Mouse (Mus musculus) liver, embryonic 14.5 days (tissue): ENCODE data around the gene Cracr2b. TPM values are rescaled to one million over a fixed set of nuclear protein-coding genes. Genes with fewer than 3 reads are reported as not detected.

Experiments used
- ATAC-seq: fragments of 200-750 bp; cut with Nextera tagmentation; 2 replicates; pipeline ENCODE4 v1.8.0; 2017; ENCODE audit warnings: moderate number of reproducible peaks, mild to moderate bottlenecking, moderate library complexity; ENCODE audit not compliant: insufficient read depth
- DNase-seq, 3 experiments: peaks; one replicate each; pipeline ENCODE4 v3.0.0-alpha.2; 2012 to 2013; ENCODE audit warnings: low read depth in 3 of 3, low spot score in 3 of 3
- H3K27ac ChIP-seq: fragments of 300-500 bp; sonication (generic); 2 replicates; pipeline ENCODE4 v1.5.1; 2014; ENCODE audit warnings: moderate library complexity, mild to moderate bottlenecking, control low read depth, inconsistent platforms
- H3K27me3 ChIP-seq: fragments of 300-500 bp; sonication (generic); 2 replicates; pipeline ENCODE4 v1.6.1; 2014; ENCODE audit warnings: mild to moderate bottlenecking, low read length, moderate library complexity; ENCODE audit not compliant: control insufficient read depth, insufficient read depth
- H3K36me3 ChIP-seq: fragments of 300-500 bp; sonication (generic); replicated peaks from 2 replicates; pipeline ENCODE4 v1.6.1; 2014; ENCODE audit warnings: low read depth; ENCODE audit not compliant: control insufficient read depth, insufficient read depth
- H3K4me1 ChIP-seq, 2 experiments: fragments of 200-500 bp in 1 of 2; fragments of 300-500 bp in 1 of 2; sonication (generic) in 1 of 2; replicated peaks; 2 replicates each; pipeline ENCODE4 v1.6.1; 2012 to 2014; ENCODE audit warnings: antibody characterized with exemption in 1 of 2, inconsistent platforms in 1 of 2, low read length in 1 of 2; ENCODE audit not compliant: control insufficient read depth in 2 of 2, insufficient read depth in 2 of 2
- H3K4me2 ChIP-seq: fragments of 300-500 bp; sonication (generic); 2 replicates; pipeline ENCODE4 v1.6.1; 2014; ENCODE audit warnings: low read depth, mild to moderate bottlenecking, control low read depth, moderate library complexity
- H3K4me3 ChIP-seq, 2 experiments: fragments of 200-500 bp in 1 of 2; fragments of 300-500 bp in 1 of 2; sonication (generic) in 1 of 2; 2 replicates each; pipeline ENCODE4 v1.5.1; 2012 to 2014; ENCODE audit warnings: low read depth in 2 of 2, low read length in 2 of 2, mild to moderate bottlenecking in 2 of 2, control low read depth in 1 of 2, inconsistent platforms in 1 of 2, moderate library complexity in 1 of 2; ENCODE audit not compliant: insufficient read depth in 1 of 2
- H3K9ac ChIP-seq: fragments of 300-500 bp; sonication (generic); replicated peaks from 2 replicates; pipeline ENCODE4 v1.6.1; 2014; ENCODE audit warnings: mild to moderate bottlenecking, control low read depth, moderate library complexity
- H3K9me3 ChIP-seq: fragments of 300-500 bp; sonication (generic); 2 replicates; pipeline ENCODE4 v1.6.1; 2016; ENCODE audit warnings: low read length, mixed read lengths; ENCODE audit not compliant: control insufficient read depth
- CTCF ChIP-seq: IDR thresholded peaks from 2 replicates; pipeline ENCODE4 v1.5.1; 2016; ENCODE audit warnings: antibody characterized with exemption, low read depth, control low read depth
- EP300 ChIP-seq: IDR thresholded peaks from 2 replicates; pipeline ENCODE4 v1.6.1; 2016; ENCODE audit warnings: antibody characterized with exemption, low read depth
- WGBS: fragments of 180-500 bp; shearing (Covaris S2); extraction: QIAGEN DNeasy Blood & Tissue Kit; methylation state at CpG from one replicate; pipeline ENCODE4 v1.1.7; 2014; ENCODE audit not compliant: insufficient replicate concordance; 5-methylcytosine and 5-hydroxymethylcytosine counted together
- polyA plus RNA-seq, 2 experiments: library from polyadenylated mRNA; depleted of rRNA in 1 of 2; stranded (reverse) in 1 of 2; unstranded in 1 of 2; fragments of >200 nt; fragmentation: Nextera tagmentation in 1 of 2; extraction: Ambion mirVana in 1 of 2; gene quantifications; 2 replicates each; pipeline versions ENCODE4 v1.2.1 to v1.2.3; 2012 to 2014

Gene Cracr2b
- polyA plus RNA-seq, 2 experiments: 0.89 to 2.6 TPM

DNA sequence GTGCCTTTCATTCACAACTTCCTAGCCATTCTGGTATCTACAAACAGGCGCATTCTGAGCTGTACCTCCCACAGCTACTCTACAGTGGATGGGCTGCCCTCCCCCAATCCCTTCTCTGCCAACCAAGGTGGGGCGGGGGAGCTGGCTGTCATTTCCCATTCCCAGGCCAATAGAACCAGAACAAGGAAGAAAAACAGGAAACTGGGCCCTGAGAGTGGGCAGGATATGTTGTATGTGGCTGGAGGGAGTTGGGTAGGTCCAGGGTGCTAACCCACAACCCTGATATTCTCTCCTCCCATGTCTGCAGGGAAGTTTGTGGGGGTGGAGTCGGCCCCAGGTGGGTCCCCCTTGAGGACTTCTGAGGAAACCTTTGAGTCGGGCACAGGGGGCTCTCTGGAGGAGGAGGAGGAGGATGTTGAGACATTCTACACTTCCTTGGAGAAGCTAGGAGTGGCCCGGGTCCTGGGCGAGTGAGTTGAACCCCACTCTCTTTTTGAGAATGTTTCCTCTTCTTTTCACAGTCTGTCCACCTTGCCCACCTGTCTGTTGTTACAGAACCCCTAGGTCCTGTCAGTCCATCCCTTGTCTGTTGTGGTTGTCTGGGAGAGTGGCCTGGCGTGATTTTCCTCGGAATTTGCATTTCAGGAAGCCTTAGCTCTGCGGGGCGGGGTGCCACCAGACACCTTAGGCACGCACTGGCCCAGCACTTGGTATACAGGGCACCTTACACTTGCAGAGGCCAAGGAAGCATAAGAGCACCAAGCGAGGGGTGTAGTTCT, 3.1 kb downstream of the Cracr2b start:
- Histone ChIP-seq H3K4me2 (peak overlapping the region; percentile 25), H3K27me3 (peaks cover 63% of the 10 kb centered on the region), H3K27ac (no peak overlapping the region), H3K4me1 (peaks cover 17 to 20% of the 10 kb centered on the region in 2 experiments), H3K36me3 (no peaks in the 10 kb centered on the region), H3K9me3 (no peaks in the 10 kb centered on the region), H3K9ac (no peak overlapping the region), H3K4me3 (no peak overlapping the region)
- DNase-seq: no peak
- 26% methylated on average over 12 of the region's 12 CpGs for WGBS
- ATAC-seq: no peak
- TF ChIP-seq CTCF: no peak
- no peak for TF ChIP-seq EP300

DNA sequence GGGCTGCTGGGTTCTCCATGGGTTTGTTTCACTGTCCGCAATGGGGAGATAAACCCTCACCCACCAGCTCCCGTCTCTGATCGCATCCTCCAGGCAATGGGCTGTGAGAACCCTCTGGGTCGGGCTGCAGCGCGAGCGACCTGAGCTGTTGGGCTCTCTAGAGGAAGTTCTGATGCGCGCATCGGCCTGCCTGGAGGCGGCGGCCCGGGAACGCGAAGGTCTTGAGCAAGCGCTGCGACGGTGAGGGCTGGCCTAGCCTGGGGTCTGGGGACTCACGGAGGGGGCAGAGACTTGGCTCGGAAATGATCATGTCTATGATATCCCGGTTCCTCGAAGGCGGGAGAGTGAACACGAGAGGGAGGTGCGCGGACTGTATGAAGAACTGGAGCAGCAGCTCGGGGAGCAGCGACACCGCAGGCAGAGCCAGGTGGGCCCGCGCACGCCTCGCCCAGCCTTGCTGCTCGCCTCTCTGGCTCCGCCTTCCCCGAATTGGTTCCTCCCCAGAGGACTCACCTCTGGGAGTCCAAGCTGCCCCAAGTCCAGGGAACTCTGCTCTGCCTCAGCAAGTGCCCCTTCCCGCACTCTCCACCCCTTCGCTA, 3.8 kb downstream of the Cracr2b start:
- Histone ChIP-seq H3K9ac (no peak overlapping the region), H3K9me3 (no peaks in the 10 kb centered on the region), H3K4me1 (peaks cover 17 to 24% of the 10 kb centered on the region in 2 experiments), H3K4me2 (peak overlapping the region; percentile 25), H3K27me3 (peaks cover 63% of the 10 kb centered on the region), H3K4me3 (no peak overlapping the region; a peak in 1 of 4 replicates), H3K36me3 (no peaks in the 10 kb centered on the region), H3K27ac (no peak overlapping the region)
- DNase-seq (no peak), ATAC-seq (no peak)
- WGBS: 12% methylated on average over 38 of the region's 38 CpGs
- no peak for TF ChIP-seq EP300
- no peak for TF ChIP-seq CTCF

DNA sequence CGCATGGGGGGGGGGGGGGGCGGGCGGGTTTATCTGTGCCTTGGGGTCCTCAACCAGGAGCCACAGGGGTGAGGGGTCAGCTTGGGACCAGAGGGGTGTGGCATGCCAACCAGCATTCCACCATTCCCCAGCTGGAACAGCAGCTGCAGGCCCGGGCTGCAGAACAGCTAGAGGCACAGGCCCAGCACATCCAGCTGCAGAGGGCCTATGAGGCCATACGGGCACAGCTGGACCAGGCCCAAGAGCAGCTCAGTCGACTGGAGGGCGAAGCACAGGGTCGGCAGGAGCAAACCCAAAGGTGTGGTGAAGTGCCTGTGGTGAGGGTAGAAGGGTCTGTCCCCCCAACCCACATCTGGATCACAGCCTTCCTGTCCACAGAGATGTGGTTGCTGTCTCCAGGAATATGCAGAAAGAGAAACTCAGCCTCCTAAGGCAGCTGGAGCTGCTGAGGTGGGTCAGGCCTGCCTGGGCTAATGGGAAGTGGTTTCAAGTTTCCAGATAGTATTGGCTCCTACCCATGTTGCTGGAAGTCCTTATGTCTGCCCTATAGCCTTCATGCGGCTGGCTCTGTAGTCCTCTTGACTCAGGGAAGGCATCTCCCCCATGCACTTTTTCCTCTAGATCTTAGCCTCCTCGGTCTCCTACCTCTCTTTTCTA, 4.6 kb downstream of the Cracr2b start:
- ATAC-seq: no peak
- TF ChIP-seq EP300: no peak
- no peak for TF ChIP-seq CTCF
- no peak overlapping the region for H3K4me3 ChIP-seq
- no peak overlapping the region for H3K27ac ChIP-seq
- no peak overlapping the region for H3K4me2 ChIP-seq
- H3K9me3 ChIP-seq: no peaks in the 10 kb centered on the region
- no peak for DNase-seq
- H3K9ac ChIP-seq: no peak overlapping the region
- 48% methylated on average over 10 of the region's 10 CpGs for WGBS
- peaks cover 17 to 24% of the 10 kb centered on the region in 2 experiments for H3K4me1 ChIP-seq
- peaks cover 59% of the 10 kb centered on the region for H3K27me3 ChIP-seq
- no peaks in the 10 kb centered on the region; the same call in 1 of the 2 replicates for H3K36me3 ChIP-seq

DNA sequence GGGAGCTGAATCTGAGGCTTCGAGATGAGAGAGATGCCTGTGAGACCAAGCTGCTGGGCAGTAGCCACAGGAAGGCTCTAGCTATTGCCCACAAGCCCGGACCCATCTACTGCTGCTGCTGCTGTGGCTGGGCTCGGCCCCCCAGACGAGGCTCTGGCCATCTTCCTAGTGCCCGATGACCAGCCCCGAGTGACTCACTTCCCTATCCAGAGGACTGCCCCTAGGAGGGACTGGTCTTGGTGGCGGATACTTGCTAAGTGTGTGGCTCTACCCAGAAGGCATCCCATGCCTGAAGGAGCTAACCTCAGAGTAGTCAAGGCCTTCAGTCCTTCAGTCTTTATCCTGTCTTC, 5.1 kb downstream of the Cracr2b start:
- ATAC-seq: no peak
- DNase-seq: no peak
- WGBS: 57% methylated on average over 7 of the region's 7 CpGs
- Histone ChIP-seq H3K27ac (no peak overlapping the region), H3K9me3 (no peaks in the 10 kb centered on the region), H3K4me3 (no peak overlapping the region), H3K9ac (no peak overlapping the region), H3K36me3 (no peaks in the 10 kb centered on the region; the same call in 1 of the 2 replicates), H3K4me2 (no peak overlapping the region), H3K4me1 (peaks cover 17 to 24% of the 10 kb centered on the region in 2 experiments), H3K27me3 (peaks cover 54% of the 10 kb centered on the region)
- TF ChIP-seq CTCF: no peak
- TF ChIP-seq EP300: no peak
